Mouse (Mus musculus) stomach, embryonic 14.5 days (tissue): ENCODE measurements around the gene Plcb1. TPM values are rescaled to one million over a fixed set of nuclear protein-coding genes. Genes with fewer than 3 reads are reported as not detected.

Experiments used
- ATAC-seq: fragments of 200-750 bp; cut with Nextera tagmentation; 2 replicates; pipeline ENCODE4 v1.8.0; 2017; ENCODE audit warnings: low read depth, moderate TSS enrichment; ENCODE audit not compliant: insufficient number of reproducible peaks, insufficient read depth, low FRiP score
- H3K27ac ChIP-seq: fragments of 300-500 bp; sonication (generic); 2 replicates; pipeline ENCODE4 v1.5.1; 2014; ENCODE audit warnings: mild to moderate bottlenecking, low read length, moderate library complexity, mixed read lengths
- H3K27me3 ChIP-seq: fragments of 300-500 bp; sonication (generic); 2 replicates; pipeline ENCODE4 v1.6.1; 2014; ENCODE audit warnings: low read length, control low read depth, mixed read lengths; ENCODE audit not compliant: control insufficient read depth, insufficient read depth
- H3K36me3 ChIP-seq: fragments of 300-500 bp; sonication (generic); 2 replicates; pipeline ENCODE4 v1.6.1; 2014; ENCODE audit warnings: mild to moderate bottlenecking, control low read depth, low read length, moderate library complexity, mixed read lengths; ENCODE audit not compliant: control insufficient read depth, insufficient read depth
- H3K4me1 ChIP-seq: fragments of 300-500 bp; sonication (generic); 2 replicates; pipeline ENCODE4 v1.6.1; 2014; ENCODE audit warnings: low read length, control low read depth, mixed read lengths; ENCODE audit not compliant: control insufficient read depth, insufficient read depth
- H3K4me2 ChIP-seq: fragments of 300-500 bp; sonication (generic); replicated peaks from 2 replicates; pipeline ENCODE4 v1.6.1; 2014; ENCODE audit warnings: low read depth, low read length, control low read depth
- H3K4me3 ChIP-seq: fragments of 300-500 bp; sonication (generic); 2 replicates; pipeline ENCODE4 v1.5.1; 2014; ENCODE audit warnings: low read depth, low read length, control low read depth
- H3K9ac ChIP-seq: fragments of 300-500 bp; sonication (generic); replicated peaks from 2 replicates; pipeline ENCODE4 v1.6.1; 2014; ENCODE audit warnings: low read depth, mild to moderate bottlenecking, control low read depth, low read length, moderate library complexity, mixed read lengths
- H3K9me3 ChIP-seq: fragments of 300-500 bp; sonication (generic); 2 replicates; pipeline ENCODE4 v1.6.1; 2016; ENCODE audit warnings: low read depth, low read length, control low read depth; ENCODE audit not compliant: control insufficient read depth
- WGBS: fragments of 180-500 bp; shearing (Covaris S2); extraction: QIAGEN DNeasy Blood & Tissue Kit; methylation state at CpG from one replicate; pipeline ENCODE4 v1.1.7; 2014; 5-methylcytosine and 5-hydroxymethylcytosine counted together
- polyA plus RNA-seq: library from polyadenylated mRNA; unstranded; fragments of >200 nt; fragmentation: Nextera tagmentation; extraction: Ambion mirVana; gene quantifications from 2 replicates; pipeline ENCODE4 v1.2.1, GENCODE M21; 2014

Plcb1 gene
- polyA plus RNA-seq, 1 experiment from 2014 or later: 25.3 TPM

GRCm38 (mm10) chr2:135101943-135102342 lies 316.1 kb downstream of the Plcb1 start:
- 86% methylated on average over 1 of the region's 1 CpGs for WGBS
- Histone ChIP-seq H3K4me1 (no peaks in the 10 kb centered on the region), H3K4me3 (no peak overlapping the region), H3K4me2 (no peak overlapping the region), H3K27me3 (no peaks in the 10 kb centered on the region), H3K9me3 (no peaks in the 10 kb centered on the region), H3K9ac (no peak overlapping the region), H3K36me3 (no peaks in the 10 kb centered on the region), H3K27ac (no peak overlapping the region)
- ATAC-seq: no peak

- Histone ChIP-seq H3K4me3 (no peak overlapping the region), H3K9ac (no peak overlapping the region), H3K9me3 (no peaks in the 10 kb centered on the region), H3K36me3 (no peaks in the 10 kb centered on the region), H3K4me2 (no peak overlapping the region), H3K27ac (no peak overlapping the region), H3K27me3 (no peaks in the 10 kb centered on the region), H3K4me1 (no peaks in the 10 kb centered on the region)
- 95% methylated on average over 4 of the region's 4 CpGs for WGBS
- no peak for ATAC-seq
Measured at GRCm38 (mm10) chr2:135106649-135107048, 320.8 kb downstream of the Plcb1 start.

- no peak overlapping the region for H3K9ac ChIP-seq
- 73% methylated on average over 2 of the region's 2 CpGs for WGBS
- no peak overlapping the region for H3K4me2 ChIP-seq
- H3K27me3 ChIP-seq: no peaks in the 10 kb centered on the region
- H3K9me3 ChIP-seq: no peaks in the 10 kb centered on the region
- H3K4me1 ChIP-seq: no peaks in the 10 kb centered on the region
- no peak overlapping the region for H3K27ac ChIP-seq
- no peak for ATAC-seq
- H3K4me3 ChIP-seq: no peak overlapping the region
- H3K36me3 ChIP-seq: no peaks in the 10 kb centered on the region
Measured at GRCm38 (mm10) chr2:135108607-135109006, 322.7 kb downstream of the Plcb1 start.

- no peak overlapping the region for H3K4me3 ChIP-seq
- H3K27ac ChIP-seq: no peak overlapping the region
- WGBS: 92% methylated on average over 3 of the region's 3 CpGs
- no peak for ATAC-seq
- H3K4me2 ChIP-seq: no peak overlapping the region
- H3K4me1 ChIP-seq: no peaks in the 10 kb centered on the region
- no peaks in the 10 kb centered on the region for H3K9me3 ChIP-seq
- no peak overlapping the region for H3K9ac ChIP-seq
- no peaks in the 10 kb centered on the region for H3K27me3 ChIP-seq
- no peaks in the 10 kb centered on the region for H3K36me3 ChIP-seq
Measured at GRCm38 (mm10) chr2:135114501-135115128, 328.7 kb downstream of the Plcb1 start.

- no peak overlapping the region for H3K27ac ChIP-seq
- no peak overlapping the region for H3K4me3 ChIP-seq
- H3K4me1 ChIP-seq: no peaks in the 10 kb centered on the region
- H3K27me3 ChIP-seq: no peaks in the 10 kb centered on the region
- 81% methylated on average over 4 of the region's 4 CpGs for WGBS
- H3K4me2 ChIP-seq: no peak overlapping the region
- no peaks in the 10 kb centered on the region for H3K9me3 ChIP-seq
- no peak for ATAC-seq
- no peaks in the 10 kb centered on the region for H3K36me3 ChIP-seq
- H3K9ac ChIP-seq: no peak overlapping the region
Measured at GRCm38 (mm10) chr2:135123057-135123456, 337.2 kb downstream of the Plcb1 start.

- Histone ChIP-seq H3K4me1 (no peaks in the 10 kb centered on the region), H3K9ac (no peak overlapping the region), H3K27ac (no peak overlapping the region), H3K27me3 (no peaks in the 10 kb centered on the region), H3K9me3 (no peaks in the 10 kb centered on the region), H3K4me2 (no peak overlapping the region), H3K36me3 (no peaks in the 10 kb centered on the region), H3K4me3 (no peak overlapping the region)
- 59% methylated on average over 4 of the region's 4 CpGs for WGBS
- ATAC-seq: no peak; the same call in 1 of the 2 replicates
Measured at GRCm38 (mm10) chr2:135123695-135124343, 338.0 kb downstream of the Plcb1 start.

- no peak overlapping the region for H3K4me3 ChIP-seq
- H3K27me3 ChIP-seq: no peaks in the 10 kb centered on the region
- H3K36me3 ChIP-seq: no peaks in the 10 kb centered on the region
- H3K9ac ChIP-seq: no peak overlapping the region
- no peak for ATAC-seq
- no peak overlapping the region for H3K27ac ChIP-seq
- H3K4me1 ChIP-seq: no peaks in the 10 kb centered on the region
- no peak overlapping the region for H3K4me2 ChIP-seq
- no peaks in the 10 kb centered on the region for H3K9me3 ChIP-seq
- 2% methylated on average over 8 of the region's 8 CpGs for WGBS
Measured at GRCm38 (mm10) chr2:135140576-135140975, 354.7 kb downstream of the Plcb1 start.

- WGBS: 51% methylated on average over 7 of the region's 7 CpGs
- no peak overlapping the region for H3K4me3 ChIP-seq
Measured at GRCm38 (mm10) chr2:135152289-135152688, 366.4 kb downstream of the Plcb1 start.

GRCm38 (mm10) chr2:135153248-135153647 lies 367.4 kb downstream of the Plcb1 start:
- 74% methylated on average over 4 of the region's 4 CpGs for WGBS
- no peak for ATAC-seq
- no peaks in the 10 kb centered on the region for H3K4me1 ChIP-seq
- H3K36me3 ChIP-seq: no peaks in the 10 kb centered on the region
- no peak overlapping the region for H3K9ac ChIP-seq
- H3K9me3 ChIP-seq: no peaks in the 10 kb centered on the region
- H3K4me2 ChIP-seq: no peak overlapping the region
- H3K27me3 ChIP-seq: no peaks in the 10 kb centered on the region
- H3K4me3 ChIP-seq: no peak overlapping the region
- H3K27ac ChIP-seq: no peak overlapping the region

More at GRCm38 (mm10) chr2:135152289-135152688, 366.4 kb downstream of the Plcb1 start:
- no peak for ATAC-seq
- H3K4me2 ChIP-seq: no peak overlapping the region
- H3K27me3 ChIP-seq: no peaks in the 10 kb centered on the region
- H3K9ac ChIP-seq: no peak overlapping the region
- no peak overlapping the region for H3K27ac ChIP-seq
- H3K4me1 ChIP-seq: no peaks in the 10 kb centered on the region
- no peaks in the 10 kb centered on the region for H3K9me3 ChIP-seq
- H3K36me3 ChIP-seq: no peaks in the 10 kb centered on the region
